Mouse (Mus musculus): ENCODE data around the gene Nars2.

GRCm38 (mm10) chr7:96903088-96903985, 48.0 kb upstream of the Nars2 start:
- no peak for TF ChIP-seq CTCF (IDR thresholded peaks at IDR 0.05; ENCODE audit: low read depth)
- no peak for TF ChIP-seq EP300 (IDR thresholded peaks at IDR 0.05; ENCODE audit: low read depth)

Data from heart, postnatal 0 days (tissue).